Mouse (Mus musculus): Measurements from ENCODE around the gene Cpm.
"Not testable (repeated sequence)": the region's sequence is repeated elsewhere in the genome, so short reads cannot be mapped to it uniquely, and the experiment has no call there.

Cpm gene

DNA sequence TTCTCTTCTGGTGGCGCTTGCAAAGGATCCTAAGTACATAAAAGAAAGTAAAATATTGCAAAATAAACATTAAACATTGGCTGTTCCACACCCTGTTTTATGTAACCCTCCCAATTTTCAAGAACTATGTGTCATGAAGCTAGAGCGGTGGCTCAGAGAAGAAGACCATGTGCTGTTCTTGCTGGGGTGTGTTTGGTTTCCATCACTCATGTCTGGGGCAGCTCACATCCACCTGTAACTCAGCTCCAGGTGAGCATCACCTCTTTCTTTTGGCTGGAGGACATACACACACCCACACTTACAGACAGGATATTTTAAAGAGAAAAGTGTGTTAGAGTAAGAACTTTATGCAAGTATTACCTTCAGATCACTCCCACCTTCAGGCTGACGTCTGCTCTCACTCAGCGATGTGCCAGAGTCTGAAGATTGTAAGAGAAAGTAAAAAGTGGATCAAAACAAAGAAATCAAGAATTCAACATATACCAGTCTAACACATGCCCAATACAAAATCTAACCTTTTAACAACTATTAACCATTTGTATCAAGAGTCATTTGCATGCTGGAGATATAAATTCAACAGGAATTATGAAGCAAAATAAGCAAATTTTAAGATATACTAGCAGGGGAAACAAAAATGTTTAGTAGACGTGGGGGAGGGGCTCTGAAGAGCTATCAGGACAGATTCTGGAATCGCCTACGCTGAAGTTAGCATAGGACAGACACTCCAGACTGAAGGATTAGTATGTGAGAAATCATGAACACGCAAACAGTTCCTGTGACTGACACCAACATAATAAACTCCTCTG is 66.9 kb downstream of the Cpm start:
- DNase-seq (ENCODE audit: low read depth, low spot score), result no peak
- H3K27me3 ChIP-seq (ENCODE audit: control insufficient read depth, insufficient read depth, low read length, poor library complexity, severe bottlenecking), result no peaks in the 10 kb centered on the region
- peaks cover 17% of the 10 kb centered on the region for H3K36me3 ChIP-seq (ENCODE audit: control insufficient read depth, insufficient read depth, low read length, poor library complexity, severe bottlenecking)

DNA sequence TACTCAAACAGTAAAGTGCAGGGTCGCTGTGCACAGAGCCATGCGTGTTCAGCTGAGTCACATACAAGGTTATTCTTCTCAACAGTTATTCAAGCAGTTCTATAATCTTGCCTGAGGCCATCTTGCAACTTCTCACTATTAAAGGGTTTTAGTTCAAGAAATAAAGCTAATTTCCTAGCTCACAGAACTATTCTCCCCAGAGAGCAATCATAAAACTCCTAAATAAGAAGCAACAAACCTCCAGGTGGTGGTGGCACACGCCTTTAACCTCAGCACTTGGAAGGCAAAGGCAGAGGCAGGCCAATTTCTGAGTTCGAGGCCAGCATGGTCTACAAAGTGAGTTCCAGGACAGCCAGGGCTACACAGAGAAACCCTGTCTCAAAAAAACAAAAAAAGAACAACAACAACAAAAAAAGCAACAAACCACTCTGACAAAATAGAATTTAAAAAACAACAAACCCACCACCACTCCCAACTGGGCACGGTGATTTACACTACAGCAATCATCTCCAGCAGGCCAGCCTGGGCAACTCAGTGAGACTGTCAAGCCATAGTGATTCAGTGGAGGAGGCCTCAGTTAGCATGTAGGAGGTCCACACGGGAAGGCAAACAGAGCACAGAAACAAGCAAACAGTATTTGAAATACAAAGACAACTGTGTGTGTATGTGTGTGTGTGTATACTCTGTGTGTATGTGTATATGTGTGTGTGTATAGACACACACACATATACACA is 67.7 kb downstream of the Cpm start:
- Histone ChIP-seq H3K36me3 (ENCODE audit: control insufficient read depth, insufficient read depth, low read length, poor library complexity, severe bottlenecking) (peaks cover 15% of the 10 kb centered on the region), H3K27me3 (ENCODE audit: control insufficient read depth, insufficient read depth, low read length, poor library complexity, severe bottlenecking) (no peaks in the 10 kb centered on the region)
- DNase-seq (ENCODE audit: low read depth, low spot score), result no peak

DNA sequence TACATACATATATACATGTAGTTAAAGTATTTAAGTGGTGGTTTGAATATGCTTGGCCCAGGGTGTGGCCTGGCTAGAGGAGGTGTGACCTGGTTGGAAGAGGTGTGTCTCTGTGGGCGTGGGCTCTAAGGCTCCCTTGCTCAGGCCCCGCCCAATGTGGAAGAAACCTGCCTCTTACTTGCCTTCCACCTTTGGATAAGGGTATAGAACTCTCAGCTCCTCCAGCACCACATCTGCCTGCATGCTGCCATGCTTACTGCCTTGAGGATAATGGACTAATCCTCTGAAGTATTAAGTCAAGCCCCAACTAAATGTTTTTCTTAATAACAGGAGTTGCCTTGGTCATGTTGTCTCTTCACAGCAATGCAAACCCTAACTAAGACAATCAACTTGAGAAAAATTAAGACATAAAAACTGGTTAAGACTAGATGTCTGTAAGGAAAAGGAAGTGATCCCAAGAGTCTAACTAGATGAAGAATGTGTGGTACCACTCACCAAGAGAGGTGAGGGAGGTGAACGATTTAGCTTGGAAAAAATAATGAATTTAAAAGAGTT is 68.3 kb downstream of the Cpm start:
- Histone ChIP-seq H3K36me3 (ENCODE audit: control insufficient read depth, insufficient read depth, low read length, poor library complexity, severe bottlenecking) (peaks cover 13% of the 10 kb centered on the region), H3K27me3 (ENCODE audit: control insufficient read depth, insufficient read depth, low read length, poor library complexity, severe bottlenecking) (no peaks in the 10 kb centered on the region)
- no peak for DNase-seq (ENCODE audit: low read depth, low spot score)

DNA sequence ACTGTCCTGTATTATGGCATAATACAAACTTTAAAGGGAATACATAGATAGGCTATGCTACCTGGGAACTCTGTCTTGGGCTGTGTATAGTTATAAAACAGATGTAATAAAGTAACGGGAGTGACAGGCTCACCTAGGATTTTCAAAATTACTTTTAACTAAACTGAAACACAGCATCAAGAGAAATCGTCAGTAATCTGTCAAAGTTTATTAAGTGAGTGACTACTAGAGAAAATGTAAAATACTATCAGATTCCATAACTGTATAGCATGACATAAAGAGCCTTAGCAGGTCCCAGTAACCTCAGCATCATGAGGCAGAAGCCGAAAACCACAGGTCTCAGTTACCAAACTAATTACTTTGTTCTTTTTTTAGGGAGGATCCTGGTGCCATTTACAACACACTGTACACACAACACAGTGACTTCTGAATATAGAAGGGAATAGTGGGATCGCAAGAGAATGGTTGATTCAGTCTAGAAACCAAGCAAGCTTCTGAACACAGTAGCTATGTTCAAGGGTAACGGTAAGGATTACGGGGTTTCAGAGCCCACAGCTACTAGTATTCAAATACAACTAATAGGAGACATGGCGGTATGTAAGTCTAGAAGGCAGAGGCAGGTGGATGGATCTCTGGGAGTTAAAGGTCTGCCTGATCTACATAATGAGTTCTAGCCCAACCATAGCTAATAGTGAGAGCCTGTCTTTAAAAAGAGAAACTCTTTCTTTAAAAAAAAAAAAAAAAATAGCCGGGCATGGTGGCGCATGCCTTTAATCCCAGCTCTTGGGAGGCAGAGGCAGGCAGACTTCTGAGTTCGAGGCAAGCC is 69.2 kb downstream of the Cpm start:
- no peak for DNase-seq (ENCODE audit: low read depth, low spot score)
- Histone ChIP-seq H3K36me3 (ENCODE audit: control insufficient read depth, insufficient read depth, low read length, poor library complexity, severe bottlenecking) (peaks cover 9% of the 10 kb centered on the region), H3K27me3 (ENCODE audit: control insufficient read depth, insufficient read depth, low read length, poor library complexity, severe bottlenecking) (no peaks in the 10 kb centered on the region)

DNA sequence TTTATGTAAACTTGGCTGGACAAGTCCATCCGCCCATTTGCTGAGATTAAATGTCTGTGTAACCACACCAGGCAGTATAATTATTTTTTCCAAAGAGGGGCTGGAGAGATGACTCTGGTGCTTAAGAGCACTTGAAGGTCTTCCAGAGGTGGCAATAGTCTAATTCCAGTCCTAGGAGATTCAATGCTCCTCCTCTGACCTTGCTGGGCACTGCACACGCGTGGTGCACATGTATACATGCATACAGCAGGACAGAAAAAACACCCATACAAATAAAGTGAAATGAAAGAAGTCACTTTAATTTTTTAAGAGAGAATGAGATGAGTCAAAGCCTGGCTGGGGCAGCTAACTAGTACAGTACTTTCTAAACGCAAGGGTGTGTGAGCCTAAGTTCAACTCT is 70.6 kb downstream of the Cpm start:
- no peak for DNase-seq (ENCODE audit: low read depth, low spot score)
- no peaks in the 10 kb centered on the region for H3K27me3 ChIP-seq (ENCODE audit: control insufficient read depth, insufficient read depth, low read length, poor library complexity, severe bottlenecking)
- H3K36me3 ChIP-seq (ENCODE audit: control insufficient read depth, insufficient read depth, low read length, poor library complexity, severe bottlenecking), result peaks cover 12% of the 10 kb centered on the region

DNA sequence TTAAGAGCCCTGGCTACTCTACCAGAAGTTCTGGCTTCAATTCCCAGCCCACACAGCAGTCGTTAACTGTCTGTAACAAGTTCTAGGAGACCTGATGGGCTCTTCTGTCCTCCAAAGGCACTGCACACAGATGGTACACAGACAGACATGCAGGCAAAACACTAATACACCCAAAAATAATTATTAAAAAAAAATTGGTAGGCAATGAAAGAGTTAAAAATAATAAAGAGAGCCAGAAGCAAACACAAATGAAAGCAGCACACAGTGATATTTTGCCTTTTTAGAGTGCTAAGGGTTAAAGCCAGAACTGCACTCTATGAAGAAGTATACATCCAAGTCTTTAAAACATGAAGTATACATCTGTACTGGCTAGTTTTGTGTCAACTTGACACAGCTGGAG is 71.2 kb downstream of the Cpm start:
- Histone ChIP-seq H3K36me3 (ENCODE audit: control insufficient read depth, insufficient read depth, low read length, poor library complexity, severe bottlenecking) (peaks cover 12% of the 10 kb centered on the region), H3K27me3 (ENCODE audit: control insufficient read depth, insufficient read depth, low read length, poor library complexity, severe bottlenecking) (no peaks in the 10 kb centered on the region)
- no peak for DNase-seq (ENCODE audit: low read depth, low spot score)

DNA sequence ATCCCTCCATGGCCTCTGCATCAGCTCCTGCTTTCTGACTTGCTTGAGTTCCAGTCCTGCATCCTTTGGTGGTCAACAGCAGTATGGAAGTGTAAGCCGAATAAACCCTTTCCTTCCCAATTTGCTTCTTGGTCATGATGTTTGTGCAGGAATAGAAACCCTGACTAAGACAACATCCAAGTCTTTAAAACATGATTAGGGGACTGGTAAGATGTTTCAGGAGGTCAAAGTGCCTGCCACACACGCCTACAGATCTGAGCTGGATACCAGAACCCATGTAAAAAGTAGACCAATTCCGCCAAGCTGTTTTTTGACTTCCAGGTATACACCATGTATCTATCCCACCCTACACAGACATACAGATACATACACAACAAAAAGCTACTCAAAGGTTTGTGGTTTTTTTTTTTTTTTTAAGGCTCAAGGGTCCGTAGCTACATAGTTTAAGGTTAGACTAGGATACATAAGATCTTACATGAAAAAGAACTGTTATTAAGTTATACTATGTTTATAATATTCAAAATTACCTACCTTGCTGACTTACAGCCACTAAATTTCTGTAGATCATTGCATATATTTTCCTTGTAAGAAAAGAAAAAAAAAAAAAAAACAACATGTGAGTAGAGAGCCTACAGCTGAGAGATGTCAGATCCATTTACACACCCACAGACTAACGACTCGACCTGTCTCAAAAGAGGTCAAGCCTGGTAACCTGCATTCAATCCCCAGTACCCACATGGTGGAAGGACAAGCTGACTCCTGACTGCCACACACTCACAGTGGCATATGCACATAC is 71.9 kb downstream of the Cpm start:
- no peak for DNase-seq (ENCODE audit: low read depth, low spot score)
- Histone ChIP-seq H3K36me3 (ENCODE audit: control insufficient read depth, insufficient read depth, low read length, poor library complexity, severe bottlenecking) (peaks cover 10% of the 10 kb centered on the region), H3K27me3 (ENCODE audit: control insufficient read depth, insufficient read depth, low read length, poor library complexity, severe bottlenecking) (no peaks in the 10 kb centered on the region)

DNA sequence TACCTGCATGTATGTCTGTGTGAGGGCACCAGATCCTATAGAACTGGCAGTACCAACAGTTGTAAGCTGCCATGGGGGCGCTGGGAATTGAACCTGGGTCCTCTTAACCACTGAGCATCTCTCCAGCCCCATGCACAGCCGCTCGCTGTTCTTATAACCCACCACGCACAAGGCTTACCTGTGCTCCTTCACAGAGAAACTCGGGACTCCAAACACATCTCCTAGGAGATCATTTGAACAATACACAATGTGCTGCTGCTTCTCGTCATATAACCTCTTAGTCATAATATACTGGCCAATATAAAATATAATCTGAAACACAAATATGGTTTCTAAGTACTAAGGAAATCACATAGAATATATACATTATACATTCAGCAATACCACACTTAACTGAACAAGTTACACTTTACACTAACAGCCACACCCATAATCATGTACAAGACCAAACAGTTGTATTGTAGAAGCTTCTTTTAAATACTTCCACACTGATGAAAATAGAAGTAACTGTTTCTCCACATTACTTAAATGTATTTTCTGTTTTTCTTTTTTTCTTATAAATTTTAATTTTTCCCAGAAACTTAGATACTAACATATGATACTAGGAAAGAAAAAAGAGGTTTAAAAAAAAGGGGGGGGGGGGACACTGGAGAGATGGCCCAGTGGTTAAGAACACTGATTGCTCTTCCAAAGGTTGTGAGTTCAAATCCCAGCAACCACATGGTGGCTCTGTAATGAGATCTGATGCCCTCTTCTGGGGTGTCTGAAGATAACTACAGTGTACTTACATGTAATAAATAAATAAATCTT is 72.9 kb downstream of the Cpm start:
- Histone ChIP-seq H3K27me3 (ENCODE audit: control insufficient read depth, insufficient read depth, low read length, poor library complexity, severe bottlenecking) (no peaks in the 10 kb centered on the region), H3K36me3 (ENCODE audit: control insufficient read depth, insufficient read depth, low read length, poor library complexity, severe bottlenecking) (peaks cover 10% of the 10 kb centered on the region)
- no peak for DNase-seq (ENCODE audit: low read depth, low spot score)

DNA sequence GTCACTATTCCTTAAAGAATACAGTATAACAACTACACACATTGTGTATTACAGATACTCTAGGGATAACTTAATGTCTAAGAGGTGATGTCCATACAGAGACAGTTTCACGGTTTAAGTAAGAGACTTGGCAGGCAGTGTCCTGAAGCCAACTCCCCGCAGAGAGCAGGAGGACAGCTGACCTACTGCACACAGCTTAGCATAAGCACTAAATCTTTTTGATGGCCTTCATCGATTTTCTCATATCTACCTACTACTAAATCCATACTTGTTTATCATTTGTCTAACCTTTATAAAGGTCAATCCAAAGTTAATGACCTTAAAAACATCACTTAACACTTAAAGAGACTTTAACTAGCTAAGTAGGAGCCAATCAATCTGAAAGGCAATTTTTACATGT is 74.2 kb downstream of the Cpm start:
- Histone ChIP-seq H3K36me3 (ENCODE audit: control insufficient read depth, insufficient read depth, low read length, poor library complexity, severe bottlenecking) (peaks cover 9% of the 10 kb centered on the region), H3K27me3 (ENCODE audit: control insufficient read depth, insufficient read depth, low read length, poor library complexity, severe bottlenecking) (no peaks in the 10 kb centered on the region)
- DNase-seq (ENCODE audit: low read depth, low spot score), result no peak

DNA sequence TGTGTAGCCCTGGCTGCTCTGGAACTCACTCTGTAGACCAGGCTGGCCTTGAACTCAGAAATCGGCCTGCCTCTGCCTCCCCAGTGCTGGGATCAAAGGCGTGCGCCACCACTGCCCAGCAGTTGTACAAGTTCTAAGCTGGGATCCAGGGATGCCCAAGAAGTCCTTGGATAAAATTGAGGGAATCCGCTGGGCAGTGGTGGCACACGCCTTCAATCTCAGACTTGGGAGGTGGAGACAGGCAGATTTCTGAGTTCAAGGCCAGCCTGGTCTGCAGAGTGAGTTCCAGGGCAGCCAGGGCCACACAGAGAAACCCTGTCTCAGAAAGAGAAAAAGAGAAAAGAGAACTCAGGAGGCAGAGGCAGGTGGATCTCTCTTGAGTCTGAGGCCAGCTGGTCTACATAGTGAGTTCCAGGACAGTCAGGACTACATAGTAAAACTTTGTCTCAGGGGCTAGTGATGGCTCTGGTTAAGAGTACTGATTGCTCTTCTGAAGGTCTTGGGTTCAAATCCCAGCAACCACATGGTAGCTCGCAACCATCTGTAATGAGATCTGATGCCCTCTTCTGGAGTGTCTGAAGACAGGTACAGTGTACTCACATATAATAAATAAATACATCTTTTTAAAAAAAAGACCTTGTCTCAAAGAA is 75.1 kb downstream of the Cpm start:
- not testable (repeated sequence) for DNase-seq (ENCODE audit: low read depth, low spot score); H3K27me3 ChIP-seq (ENCODE audit: control insufficient read depth, insufficient read depth, low read length, poor library complexity, severe bottlenecking); H3K36me3 ChIP-seq (ENCODE audit: control insufficient read depth, insufficient read depth, low read length, poor library complexity, severe bottlenecking)

DNA sequence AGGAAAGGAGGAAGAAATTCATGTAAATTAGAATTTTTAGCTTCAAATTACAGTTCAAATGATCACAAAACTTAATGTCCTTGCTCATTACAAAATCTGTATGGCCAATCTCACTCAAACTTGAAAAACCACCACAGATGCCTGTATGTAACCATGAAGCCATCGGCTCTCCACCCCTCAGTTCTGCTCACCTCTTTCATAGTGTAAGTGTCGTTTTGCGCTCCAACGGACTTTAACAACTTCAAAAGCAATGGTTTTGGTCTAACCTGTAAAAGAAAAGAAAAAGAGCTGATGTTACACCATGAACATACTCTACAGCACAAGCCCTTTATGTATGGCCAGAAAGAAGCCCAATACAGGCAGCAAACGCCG is 75.7 kb downstream of the Cpm start:
- Histone ChIP-seq H3K36me3 (ENCODE audit: control insufficient read depth, insufficient read depth, low read length, poor library complexity, severe bottlenecking) (peaks cover 9% of the 10 kb centered on the region), H3K27me3 (ENCODE audit: control insufficient read depth, insufficient read depth, low read length, poor library complexity, severe bottlenecking) (no peaks in the 10 kb centered on the region)
- no peak for DNase-seq (ENCODE audit: low read depth, low spot score)

DNA sequence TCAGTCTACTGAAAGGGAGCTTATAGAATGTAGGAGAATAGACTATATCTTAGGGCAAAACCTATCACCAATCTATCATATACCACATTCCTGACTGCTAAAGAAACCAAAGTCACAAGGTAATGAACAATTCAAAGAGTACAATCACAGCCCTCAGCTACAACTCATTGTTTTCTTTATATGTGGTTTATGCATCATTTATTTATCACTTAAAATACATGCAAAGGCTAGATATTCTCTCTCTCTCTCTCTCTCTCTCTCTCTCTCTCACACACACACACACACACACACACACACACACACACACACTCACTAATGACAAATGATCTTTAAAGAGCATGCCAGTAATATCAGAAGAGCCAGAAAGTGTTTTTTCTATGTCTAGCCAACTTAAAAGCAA is 76.5 kb downstream of the Cpm start:
- Histone ChIP-seq H3K27me3 (ENCODE audit: control insufficient read depth, insufficient read depth, low read length, poor library complexity, severe bottlenecking) (no peaks in the 10 kb centered on the region), H3K36me3 (ENCODE audit: control insufficient read depth, insufficient read depth, low read length, poor library complexity, severe bottlenecking) (peaks cover 9% of the 10 kb centered on the region)
- no peak for DNase-seq (ENCODE audit: low read depth, low spot score)

DNA sequence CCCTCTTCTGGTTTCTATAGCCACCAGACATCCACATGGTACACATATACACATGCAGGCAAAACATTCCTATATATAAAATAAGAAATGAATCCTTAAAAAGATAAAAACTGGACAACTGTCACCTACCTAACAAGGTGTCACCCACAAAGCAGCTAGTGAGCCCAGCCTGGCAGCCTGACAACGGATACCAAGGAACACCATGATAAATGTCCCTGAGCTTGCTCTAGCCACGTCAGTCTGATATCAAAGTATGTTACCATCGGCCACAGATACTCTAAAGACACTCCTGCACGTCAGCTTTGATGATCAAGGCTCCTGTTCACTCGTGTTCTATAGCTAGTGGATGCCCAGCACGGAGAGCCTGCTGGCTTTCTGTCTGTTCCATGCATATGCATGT is 77.1 kb downstream of the Cpm start:
- no peaks in the 10 kb centered on the region for H3K27me3 ChIP-seq (ENCODE audit: control insufficient read depth, insufficient read depth, low read length, poor library complexity, severe bottlenecking)
- DNase-seq (ENCODE audit: low read depth, low spot score), result no peak
- H3K36me3 ChIP-seq (ENCODE audit: control insufficient read depth, insufficient read depth, low read length, poor library complexity, severe bottlenecking), result peaks cover 9% of the 10 kb centered on the region

Data from splenic B cell, adult 2 months (primary cell).